Mouse (Mus musculus): ENCODE data around the gene Tle3.

Tle3 gene

DNA sequence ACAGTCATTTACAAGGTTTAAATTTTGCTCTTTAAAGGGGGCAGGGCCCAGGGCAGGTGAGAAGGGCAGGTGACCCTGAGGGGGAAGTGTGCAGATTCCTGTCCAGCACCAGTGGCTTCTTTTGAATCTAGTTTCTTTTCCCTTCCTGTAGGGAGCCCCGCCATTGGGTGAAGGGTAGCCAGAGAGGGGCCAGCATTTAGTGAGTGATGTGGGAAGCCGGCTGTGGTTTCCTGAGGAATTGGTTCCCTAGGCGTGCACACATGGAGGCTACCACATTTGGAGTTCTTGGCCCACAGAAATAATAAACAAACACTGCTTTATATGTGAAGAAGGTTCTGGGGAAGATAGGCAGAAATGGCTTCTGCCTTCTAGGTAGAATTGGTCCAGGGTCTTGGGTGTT lies 4.5 kb downstream of the Tle3 start:
- DNase-seq (ENCODE audit: low read depth): no peak

DNA sequence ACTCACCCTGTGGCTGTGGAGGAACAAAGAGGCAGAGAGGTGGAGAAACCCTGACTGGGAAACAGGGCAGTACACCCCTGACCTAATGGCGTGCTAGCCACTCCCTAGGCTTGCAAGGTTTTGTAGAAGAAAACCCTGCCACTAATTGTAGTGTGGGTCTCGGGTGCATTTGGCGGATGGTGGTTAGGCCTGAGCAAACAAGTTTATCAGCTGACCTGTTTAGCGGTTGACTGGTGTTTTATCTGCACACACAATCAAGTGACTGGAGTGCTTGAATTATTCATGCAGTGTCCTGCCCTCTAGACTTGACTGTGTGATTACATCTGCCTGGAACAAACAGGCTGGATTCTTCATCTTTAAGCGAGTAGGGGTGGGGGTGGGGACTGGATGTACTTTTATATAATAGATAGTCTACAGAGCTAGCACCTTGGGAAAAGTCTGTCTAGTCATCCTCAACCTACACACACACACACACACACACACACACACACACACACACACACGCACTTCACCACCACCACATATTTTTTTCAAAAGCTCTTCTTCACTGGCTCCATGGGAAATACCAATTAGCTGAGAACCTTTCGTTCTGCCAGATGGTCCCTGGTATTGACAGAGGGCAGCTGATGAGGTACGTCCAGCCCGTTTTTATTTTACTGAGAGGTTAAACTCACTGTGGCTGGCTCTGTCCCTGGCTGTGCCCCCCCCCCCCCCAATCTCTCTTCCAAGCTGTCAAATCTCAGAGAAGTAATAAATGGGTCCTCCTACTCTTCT lies 5.7 kb downstream of the Tle3 start:
- peak; percentile 48 for DNase-seq (ENCODE audit: low read depth)

DNA sequence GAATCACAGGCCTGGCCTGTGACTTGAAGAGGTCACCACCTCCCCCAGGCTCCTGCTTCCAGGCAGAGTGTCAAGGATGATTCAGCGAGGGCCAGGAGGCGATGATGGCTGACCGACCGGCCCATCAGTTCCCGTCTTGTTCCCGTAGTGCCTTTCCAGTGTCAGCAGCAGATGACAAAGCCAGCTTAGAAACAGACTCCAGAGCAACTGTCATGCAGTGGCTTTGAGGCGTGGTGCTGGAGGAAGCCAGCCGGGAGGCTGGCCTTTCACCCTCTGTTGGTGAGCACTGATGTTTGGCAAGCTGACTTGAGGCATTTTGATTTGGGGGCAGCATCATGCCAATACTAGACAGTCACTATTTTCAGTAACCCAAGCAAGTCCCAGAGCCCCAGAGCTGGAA lies 6.3 kb downstream of the Tle3 start:
- peak; percentile 54 for DNase-seq (ENCODE audit: low read depth)

DNA sequence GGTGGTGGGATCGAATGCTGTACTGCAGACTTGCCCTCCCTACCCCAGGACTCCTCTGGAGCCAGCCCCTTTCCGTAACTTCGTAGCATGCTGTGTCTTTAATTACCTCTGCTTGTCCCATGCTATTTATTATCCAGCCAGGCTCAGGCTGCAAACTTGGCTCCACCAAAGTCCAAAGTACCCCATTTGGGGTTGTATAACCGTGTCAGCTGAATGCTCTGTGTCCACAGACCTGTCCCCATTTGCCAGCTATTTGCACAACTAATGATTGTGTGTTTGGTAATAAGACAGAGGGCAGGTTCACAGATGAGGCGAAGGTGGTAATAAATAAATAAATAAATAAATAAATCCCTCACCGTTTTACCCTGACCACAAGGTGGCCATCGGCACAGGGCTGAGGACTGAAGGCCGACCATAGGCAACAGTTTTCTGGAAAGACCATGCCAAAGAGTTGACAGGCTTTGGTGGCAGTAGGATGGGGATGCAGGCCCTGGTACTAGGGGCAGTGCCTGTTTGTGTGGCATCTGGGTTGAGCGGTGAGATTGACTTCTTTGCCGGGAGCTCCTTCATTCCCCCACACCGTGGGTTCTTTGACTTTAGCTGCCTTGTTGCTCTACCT lies 7.0 kb downstream of the Tle3 start:
- DNase-seq (ENCODE audit: low read depth): no peak

DNA sequence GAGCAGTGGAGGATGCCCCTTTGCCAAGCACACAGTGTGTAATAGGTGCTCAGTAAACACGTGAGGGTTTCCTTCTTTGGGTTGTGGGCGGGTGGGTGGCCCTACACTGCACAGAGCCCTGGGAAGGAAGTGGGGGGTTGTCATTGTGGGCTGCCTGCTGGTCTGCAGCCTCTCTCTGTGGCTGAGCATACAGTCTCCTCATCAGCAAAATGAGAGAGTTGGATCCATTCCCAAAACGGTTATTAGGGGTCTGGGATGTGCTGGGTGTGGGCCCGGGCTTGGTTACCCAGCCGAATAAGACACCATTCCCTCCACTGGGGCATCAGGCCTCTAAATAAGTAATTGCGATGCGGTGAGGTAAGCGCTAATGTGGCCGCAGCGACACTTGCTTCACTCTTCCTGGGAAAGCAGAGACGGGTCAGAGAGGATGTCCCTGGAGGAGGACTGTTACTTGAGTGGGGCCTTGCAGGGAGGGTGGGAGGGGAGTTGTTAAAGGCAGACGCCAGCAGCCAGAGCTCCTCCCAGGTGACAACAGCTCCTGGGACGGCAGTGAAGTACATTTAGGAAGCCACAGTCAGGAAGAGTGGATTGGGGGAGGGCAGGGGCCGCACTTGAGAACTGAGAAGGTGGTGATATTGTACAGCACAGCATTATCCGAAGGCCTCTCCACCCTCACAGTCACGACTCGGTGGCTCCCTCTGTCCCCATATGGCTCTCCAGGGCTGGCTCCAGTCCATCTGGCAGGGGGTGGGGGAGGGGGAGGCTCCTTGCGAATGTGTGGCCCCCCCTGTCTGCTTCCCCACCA lies 8.3 kb downstream of the Tle3 start:
- DNase-seq (ENCODE audit: low read depth): no peak

DNA sequence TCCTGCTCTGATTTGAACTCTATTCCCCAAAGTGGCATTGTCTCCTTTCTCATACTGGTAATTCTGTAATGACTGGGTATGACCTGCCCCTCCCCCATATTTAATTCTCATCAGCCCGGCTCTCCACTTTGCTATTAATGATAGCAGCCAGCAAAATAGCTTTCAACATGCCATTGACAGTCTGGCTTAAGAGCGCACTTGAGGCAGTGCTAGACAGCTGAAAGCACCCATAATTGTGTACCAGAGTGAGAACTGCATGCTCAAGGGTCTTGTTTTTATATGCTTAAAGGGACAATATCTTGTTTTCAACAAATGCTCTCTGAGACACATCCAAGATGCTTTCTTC lies 8.9 kb downstream of the Tle3 start:
- DNase-seq (ENCODE audit: low read depth): no peak

DNA sequence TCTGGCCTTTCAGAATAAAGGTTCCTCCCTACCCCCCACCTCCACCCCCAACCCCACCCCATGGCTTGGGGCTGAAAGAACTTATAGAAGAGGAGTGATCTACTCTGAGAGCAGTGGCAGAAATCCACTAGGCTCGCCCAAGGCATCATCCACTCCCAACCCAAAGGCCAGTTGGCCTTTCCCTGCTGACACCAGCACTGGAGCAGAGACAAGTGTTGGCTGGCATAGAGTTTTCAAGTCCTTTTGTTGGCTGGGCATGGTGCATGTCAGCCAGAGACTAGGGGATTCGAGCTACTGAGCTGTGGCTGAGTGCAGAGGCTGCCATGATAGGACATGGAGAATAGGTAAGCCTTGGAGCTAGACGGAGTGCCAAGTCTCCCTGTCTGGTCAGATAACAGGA lies 9.3 kb downstream of the Tle3 start:
- DNase-seq (ENCODE audit: low read depth): no peak

DNA sequence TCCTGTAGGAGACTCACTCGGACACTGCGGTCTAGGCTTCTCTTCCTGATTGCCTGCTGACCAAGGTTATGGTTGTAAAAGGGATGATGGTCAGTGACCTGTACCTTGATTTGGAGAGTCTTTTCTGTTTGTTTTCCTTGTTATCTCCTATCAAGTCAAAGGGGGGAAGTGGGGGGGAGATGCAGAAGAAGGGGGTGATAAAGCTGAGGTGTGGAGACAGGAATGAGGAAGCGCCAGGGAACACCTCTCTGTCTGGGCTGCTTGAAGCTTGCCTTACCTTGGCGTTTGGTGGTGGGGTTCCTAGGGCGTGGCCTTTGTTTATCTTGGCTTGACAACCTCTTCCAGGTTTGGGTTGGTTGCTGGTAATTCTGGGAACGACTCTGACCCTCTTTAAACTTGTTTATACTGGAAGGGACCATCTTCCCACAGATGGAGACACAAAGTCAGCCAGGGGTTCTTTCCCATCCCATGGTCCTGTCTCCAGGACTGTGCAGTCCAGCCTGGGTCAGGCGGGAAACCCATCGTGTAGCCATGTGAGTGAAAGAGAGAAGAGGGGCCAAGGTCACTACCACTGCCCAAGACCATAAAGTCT lies 10.5 kb downstream of the Tle3 start:
- no peak for DNase-seq (ENCODE audit: low read depth)

DNA sequence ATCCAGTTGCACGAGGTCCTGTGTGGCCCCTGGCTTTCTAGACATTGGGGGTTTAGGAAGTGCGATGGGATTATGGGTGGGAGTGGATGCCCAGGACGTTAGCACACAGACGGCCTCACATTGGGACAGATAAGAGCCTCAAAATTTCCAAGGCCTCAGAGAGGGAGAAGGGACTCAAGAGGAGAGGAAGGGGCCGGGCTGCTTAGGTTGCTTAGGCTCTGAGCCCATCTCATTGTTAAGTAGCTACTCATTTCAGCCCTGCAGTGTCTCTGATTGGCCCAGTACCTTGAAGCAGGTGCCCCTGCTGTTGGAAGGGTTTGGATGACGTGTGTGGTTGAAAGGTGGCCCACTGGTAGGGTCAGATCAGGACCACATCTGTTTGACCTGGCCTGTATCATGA lies 11.9 kb downstream of the Tle3 start:
- DNase-seq (ENCODE audit: low read depth): no peak

DNA sequence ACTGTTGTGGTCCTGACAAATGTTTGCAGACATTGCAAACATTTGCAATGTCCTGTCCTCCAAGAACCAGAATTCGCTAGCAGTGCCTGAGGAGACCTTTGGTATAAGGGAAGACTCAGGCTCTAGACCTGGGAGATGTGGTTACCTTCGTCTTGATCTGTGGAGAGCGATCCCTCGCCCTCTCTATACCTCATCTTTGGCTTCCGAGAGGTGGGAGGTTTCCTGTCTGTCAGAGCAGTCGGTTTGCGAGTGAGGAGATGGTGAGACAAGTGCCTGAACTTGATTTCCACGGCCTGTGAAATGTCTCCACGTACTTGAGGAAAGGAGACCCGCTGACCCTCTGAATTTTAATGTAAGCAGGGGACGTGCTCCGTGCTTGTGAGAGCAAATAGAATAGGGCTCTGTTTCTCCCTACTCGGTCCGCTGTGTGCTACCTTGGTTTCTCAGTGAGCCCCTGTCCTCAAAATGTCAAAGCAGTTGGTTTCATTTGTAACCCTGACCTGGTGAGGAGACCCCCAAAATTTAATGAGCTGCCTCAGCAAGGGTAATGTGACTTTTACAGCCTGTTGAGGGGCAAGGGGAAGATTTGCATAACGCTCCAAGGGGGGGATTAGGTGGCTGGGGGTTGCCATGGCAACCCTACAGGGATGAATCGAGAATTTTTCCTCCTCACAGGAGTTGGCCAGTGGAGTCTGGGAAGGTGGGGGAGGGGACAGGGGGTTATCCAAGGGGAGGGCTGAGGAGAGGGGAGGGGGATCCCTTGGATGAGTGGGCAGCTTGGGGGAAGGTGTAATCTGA lies 12.7 kb downstream of the Tle3 start:
- DNase-seq (ENCODE audit: low read depth): no peak

DNA sequence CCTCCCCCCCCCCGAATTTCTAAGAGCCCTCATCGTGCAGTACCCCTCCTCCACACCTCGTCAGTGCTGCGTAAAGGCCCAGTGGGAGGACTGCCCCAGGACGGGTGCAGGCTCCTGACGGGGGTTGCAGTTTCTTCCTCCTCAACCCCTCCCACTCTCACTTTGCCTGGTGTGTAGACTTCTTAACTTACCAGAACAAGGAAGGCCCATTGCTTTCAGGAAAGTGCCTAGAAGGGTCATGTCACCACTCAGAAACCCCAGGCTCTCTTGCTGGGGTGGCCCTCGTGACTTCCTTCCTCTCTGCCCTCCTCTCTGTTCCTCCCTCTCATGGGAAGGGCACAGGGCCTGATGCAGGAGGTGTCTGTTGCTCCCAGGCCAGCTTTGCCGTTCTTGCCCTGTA lies 13.6 kb downstream of the Tle3 start:
- no peak for DNase-seq (ENCODE audit: low read depth)

DNA sequence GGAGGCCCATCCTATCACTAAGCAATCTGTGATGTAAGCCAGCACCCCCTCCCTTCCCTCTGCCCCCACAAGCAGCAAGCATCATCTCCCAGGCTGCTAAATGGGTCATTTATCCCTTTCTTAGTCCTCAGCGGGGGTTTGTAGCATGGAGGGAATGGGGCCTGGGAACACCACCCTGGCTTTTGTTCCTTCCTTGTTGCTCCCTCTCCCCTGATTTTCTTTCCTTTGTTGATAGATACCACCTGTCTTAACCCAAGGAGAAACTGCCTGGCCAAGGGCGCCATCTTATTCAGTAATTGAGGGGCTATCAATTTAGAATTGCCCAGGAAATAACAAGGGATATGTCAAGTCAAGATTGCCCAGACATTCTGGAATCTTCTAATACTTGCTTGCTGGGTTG lies 14.1 kb downstream of the Tle3 start:
- DNase-seq (ENCODE audit: low read depth): no peak

DNA sequence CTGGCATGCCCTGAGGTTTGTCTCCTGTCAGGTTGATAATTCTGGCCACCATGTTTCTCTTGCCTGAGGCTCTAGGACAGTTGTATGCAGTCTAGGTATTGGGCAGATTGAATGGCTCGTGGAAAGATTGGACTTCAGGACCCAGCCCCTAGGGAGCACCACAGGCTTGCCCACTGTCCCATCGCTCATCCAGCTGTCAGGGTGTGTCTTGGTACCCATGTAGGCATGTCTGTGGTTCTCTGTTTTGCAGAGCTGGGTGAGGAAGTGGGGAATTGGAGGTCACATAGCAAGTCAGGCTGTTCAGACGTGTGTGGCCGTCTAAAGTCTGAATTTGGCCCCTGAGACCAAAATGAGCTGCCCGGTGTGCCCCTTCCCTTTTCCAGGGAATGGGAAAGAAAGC lies 15.6 kb downstream of the Tle3 start:
- DNase-seq (ENCODE audit: low read depth): no peak

DNA sequence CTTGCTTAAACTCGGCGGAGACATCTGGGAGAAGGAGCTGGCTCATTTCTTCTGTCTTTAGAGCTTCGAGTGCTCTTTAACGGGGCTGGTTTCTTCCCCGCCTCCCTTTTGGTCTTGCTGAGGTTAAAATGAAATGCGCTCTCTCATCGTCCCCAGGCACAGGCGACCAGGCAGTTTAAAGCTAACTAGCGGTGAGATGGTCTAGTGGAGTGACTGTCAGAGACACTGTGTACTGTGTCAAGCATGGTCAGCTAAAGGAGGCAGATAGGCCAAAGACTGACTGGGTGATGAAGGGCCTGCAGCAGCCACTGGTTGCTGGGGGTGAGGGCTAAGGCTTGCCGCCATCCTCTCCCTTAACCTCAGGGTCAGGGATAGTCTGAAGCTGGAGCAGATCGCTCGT lies 16.0 kb downstream of the Tle3 start:
- no peak for DNase-seq (ENCODE audit: low read depth)

DNA sequence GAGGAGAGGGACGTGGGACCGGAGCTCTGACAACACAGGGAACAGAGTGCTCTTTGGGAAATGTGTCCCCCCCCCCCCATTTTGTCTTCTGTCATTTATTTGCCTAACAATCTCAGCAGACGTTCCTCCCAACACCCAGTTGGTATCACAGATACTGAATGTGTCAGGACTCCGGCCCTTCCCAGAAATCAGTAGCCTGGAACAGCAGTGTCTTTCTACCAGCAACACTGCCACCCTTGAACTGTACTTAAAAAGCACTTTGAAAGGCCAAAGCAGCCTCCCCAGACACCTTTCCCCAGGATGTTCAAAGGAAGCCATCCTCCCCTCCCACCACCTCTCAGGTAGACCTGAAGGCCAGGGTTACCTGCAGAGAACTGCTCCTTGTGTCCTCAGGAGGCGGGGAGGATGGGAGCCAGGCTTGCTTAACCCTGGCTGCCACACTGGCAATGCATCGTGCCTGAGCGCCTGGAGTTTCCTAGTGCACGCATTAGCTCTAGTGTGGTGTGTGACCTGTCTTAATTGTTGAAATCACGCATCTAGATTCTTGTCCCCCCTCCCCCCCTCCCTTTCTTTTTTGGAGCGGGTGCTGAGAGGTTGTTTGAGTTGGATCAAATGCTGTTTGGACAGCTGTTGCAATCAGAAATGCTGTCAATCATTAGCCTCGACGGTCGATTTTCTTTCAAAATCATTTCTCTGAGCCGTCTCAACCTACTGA lies 16.7 kb downstream of the Tle3 start:
- no peak for DNase-seq (ENCODE audit: low read depth)

DNA sequence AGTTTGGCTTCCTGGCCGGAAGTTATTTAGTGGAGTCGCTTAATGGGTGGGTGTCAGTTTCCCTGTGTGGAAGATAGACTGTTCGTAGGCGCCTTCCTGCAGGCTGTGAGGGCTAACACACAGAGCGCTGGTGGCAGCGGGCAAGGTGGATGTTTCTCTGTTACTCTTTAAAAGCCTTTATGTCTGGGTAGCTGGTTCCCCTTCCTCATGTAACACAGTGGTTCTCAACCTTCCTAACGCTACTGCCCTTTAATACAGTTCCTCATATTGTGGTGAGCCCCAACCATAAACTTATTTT lies 17.2 kb downstream of the Tle3 start:
- no peak for DNase-seq (ENCODE audit: low read depth)

DNA sequence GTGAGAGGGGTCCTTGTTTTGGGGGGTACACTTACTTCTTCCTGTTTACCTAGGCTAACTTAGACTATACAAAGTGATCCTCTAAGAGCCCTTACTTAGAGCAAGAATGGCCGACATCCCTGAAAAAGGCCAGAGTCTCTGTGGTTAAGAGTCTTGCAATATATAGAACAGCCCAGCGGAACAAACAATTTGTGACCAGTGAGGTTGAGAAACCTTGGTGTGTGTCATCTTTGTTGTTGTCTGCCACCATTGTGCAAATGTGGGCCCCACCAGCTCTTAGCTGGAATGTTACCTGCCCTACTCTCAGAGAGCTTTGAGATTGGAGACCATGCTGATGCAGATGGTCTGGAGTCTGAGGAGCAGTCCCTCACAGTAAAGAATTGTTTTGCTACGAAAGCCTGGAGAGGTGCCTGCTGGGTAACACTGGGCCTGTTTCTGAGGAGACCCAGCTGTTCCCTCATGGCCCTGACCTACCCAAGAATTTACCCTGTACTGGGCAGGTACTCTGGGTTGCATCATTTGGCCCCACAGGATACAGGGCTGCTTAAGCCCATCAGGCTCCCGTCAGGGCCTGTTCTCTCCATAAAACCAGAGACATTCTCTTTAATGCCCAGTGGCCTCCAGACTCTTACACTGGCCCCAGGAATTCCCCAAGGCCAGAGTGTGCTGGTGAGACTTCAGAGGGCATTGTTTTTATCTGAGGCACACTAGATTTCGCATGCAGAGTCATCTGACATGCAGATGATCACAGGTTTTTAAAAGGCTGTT lies 19.6 kb downstream of the Tle3 start:
- DNase-seq (ENCODE audit: low read depth): no peak

DNA sequence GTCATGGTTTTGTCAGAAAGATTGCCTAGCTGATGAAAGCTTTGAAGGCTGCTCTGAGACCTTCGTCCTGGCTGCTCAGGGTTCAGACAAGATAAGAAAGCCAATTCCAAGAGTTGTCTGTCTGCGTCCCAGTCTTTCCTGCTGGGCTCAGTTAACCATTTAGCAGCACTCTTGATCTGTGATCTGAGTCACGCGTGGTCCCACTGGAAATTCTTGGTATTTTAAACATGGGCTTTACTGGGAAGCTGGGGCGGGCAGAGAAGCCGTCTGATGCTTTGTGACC lies 20.1 kb downstream of the Tle3 start:
- no peak for DNase-seq (ENCODE audit: low read depth)

DNA sequence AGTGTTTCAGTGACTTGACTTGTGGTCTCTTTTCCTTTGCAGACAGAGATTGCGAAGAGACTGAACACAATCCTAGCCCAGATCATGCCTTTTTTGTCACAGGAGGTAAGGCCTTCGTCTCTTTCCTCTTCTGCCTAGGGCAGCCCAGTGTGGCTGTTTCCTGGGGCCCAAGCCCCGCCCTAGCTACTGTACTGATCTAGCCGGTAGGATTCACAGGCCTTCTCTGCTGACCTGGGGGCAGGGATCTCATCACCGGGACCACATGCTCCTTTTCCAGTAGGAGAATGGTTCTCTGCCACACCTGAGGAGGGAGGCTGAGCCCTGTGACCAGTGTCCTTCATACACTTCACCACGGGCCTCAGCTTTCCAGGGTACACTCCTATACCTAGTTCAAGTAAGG lies 21.0 kb downstream of the Tle3 start:
- DNase-seq (ENCODE audit: low read depth): no peak

DNA sequence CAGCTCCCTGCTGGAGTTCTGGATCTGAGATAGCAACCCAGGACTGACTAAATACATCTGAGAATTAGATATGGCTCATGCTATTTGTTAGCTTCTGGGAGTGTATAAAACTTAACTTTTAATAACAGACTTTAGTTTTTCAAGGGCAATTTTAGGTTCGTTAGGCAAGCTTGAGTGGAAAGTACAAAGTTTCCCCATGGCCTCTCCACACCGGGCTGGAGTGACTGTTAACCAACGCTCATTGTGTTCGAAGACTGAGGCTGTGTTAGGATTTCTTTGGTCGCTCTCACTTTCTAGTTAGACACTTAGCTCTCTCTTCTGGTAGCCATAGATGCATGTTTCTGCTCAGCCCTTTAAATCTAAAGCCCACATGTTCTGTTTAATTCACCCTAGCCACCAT lies 21.7 kb downstream of the Tle3 start:
- no peak for DNase-seq (ENCODE audit: low read depth)

DNA sequence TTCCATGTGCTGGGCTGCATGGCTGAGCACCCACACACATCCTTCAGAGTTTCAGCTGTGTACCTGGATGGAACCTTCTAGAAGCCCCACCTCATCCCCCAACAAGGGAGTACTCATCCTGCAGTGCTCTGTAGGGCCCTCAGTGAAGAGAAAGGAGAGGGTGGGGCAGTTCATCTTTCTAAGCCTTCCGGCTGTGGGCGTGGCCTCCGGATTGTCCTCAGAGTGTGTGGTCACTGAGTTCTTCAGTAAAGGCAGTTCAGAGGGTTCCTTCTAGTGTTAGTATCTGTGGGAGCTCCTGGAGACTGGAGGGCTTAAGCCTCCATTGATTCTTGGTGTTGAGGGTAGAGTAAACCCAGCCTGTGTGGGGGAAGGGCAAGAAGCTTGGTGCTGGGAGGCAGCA lies 22.9 kb downstream of the Tle3 start:
- no peak for DNase-seq (ENCODE audit: low read depth)

Measured in NIH3T3 (cell line).